Mouse (Mus musculus): Measurements from ENCODE around the gene Myo1b.

The Myo1b gene

DNA sequence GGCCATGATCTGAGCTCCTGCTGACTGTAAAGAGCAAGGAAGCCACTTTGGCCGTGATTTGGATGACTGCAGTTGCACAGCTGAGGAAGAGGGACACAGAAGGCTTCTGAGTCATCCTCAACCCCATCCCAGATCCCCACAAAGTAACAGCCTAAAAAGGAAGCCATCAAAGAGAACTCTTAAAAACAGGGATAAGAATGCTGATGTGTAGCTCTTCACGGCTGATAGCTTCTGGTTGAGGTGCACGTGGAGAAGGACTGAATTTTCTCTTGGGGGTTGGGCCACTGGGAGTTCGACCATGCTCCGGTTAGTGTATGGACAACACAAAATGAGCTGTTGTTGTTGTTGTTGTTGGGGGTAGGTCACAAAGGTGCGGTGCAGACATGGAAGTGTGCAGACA lies 181.2 kb downstream of the Myo1b start:
- no peak for DNase-seq (ENCODE audit: low read depth, low spot score)

DNA sequence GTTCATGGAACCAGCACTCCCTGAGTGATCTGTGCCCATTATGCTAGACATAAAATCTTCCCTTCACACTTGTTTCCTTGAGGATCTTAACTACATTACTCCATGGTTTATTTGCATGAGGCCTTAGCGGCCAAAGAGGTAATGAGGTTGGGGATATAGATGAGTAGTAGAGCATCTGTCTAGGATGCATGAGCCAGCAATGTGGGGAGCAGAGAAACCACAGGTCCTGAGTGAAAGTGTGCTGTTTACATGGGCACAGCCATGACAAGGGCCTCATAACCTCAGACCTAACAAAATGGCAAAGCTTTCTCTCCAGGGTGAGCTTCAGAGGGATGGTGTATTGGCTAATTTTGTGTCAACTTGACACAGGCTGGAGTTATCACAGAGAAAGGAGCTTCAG lies 186.5 kb downstream of the Myo1b start:
- DNase-seq (ENCODE audit: low read depth, low spot score) = no peak

DNA sequence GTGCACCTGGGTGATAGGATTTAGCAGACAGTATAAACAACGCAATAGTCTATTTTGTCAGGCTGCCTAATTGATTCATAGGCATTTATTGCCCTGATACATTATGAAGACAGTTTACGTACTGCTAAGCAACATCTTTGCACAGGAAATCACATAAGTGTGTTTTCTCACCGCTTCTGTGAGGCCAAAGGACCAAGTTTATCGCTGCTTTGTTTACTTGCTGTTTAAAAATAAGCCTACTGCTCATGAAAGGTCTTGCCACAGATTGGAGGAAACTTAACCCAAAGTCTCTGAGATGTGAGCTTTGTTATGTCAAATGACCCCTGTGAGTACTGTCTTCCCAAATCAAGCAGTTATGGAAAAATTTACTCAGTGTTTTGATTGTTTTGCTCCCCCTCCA lies 187.1 kb downstream of the Myo1b start:
- no peak for DNase-seq (ENCODE audit: low read depth, low spot score)

DNA sequence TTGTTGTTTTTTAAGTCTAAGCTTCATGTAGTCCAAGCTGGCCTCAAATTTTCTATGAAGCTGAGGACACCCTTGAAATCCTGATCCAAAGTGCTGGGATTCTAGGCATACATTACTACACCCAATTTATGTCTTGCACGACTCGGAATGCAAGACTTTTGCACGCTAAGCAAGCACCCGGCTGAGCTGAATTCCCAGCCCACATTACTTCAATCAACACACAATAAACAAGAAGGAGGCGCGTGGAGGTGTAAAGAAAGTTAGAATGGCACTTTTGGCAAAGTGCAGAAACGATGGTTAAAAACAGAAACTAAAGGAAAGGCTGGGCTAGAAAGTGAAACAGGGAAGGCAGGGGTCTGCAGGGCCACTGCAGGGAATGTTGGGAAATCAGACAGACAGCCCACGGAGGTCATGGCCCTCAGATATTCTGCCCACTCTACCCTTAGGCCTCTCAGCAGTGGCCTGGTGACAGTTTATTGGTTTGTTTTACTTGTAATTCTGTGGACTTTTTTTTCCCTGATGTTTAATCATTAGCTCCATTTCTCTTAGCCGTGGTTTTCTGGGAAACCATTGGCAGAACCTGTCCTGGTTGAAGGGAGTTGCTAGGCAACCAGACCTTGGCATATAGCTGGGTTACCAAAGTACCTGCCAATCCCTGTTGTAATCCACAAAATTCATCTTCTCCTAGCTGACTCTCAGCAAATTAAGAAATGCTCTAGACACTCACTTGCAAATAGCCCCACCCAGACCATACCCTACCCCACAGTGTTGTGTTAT lies 195.8 kb downstream of the Myo1b start:
- DNase-seq (ENCODE audit: low read depth, low spot score) = no peak

DNA sequence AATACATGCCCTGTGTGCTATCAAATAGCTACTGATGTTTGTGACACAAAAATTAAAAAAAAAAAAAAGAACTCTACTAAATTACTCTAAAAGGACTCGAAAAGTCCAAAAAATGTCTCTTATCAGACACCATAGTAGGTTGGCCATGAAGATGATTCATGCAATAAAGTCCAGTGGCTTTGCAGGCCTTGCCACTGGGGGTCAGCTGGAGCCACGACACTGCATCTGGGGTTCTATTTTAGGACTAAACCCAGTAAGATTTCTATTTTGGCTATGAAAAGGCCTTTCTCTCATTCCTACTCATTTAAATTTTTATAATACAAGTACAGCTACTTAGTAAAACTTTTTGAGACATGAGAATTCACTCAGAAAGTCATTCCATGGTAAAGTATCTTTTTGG lies 205.0 kb downstream of the Myo1b start:
- DNase-seq (ENCODE audit: low read depth, low spot score) = no peak

DNA sequence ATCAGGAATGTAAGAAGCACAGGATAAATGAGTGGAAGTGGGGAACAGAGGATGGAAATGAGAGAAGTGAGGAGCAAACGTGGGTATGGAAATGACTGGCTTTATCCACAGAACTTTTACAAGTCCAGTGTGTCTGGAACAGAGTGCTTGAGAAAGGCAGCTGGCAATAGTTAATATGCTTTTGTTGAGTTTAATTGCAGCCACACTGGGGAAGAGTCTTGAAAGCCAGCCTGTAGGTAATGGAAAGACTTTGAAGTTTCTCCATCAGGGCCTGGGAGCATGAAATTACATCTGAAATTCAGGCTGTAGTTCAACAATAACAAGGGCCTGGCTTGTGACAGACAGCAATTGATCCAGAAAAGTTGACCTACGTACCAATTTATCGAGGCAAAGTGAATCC lies 209.8 kb downstream of the Myo1b start:
- DNase-seq (ENCODE audit: low read depth, low spot score) = no peak

DNA sequence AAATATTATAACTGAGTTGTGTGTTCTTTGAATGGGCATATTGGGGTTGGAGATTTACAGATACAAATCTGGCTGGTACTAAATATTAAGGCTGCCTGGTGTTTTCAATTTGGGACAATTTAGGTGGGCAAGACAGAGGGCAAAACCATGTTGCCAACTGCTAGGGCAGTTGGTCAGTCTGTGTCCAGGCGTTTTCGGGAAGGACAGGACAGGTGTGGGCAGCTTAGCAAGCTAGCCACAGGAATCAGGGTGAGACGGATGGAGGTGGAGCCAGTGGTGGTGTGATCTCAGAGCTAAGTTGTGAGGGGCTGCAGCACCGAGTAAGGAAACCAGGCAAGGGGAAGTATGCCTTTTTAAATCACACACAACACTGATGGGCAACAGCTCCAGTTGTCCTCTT lies 211.3 kb downstream of the Myo1b start:
- no peak for DNase-seq (ENCODE audit: low read depth, low spot score)

Data from embryo, embryonic 11.5 days (tissue).